In the genomic region with DNA sequence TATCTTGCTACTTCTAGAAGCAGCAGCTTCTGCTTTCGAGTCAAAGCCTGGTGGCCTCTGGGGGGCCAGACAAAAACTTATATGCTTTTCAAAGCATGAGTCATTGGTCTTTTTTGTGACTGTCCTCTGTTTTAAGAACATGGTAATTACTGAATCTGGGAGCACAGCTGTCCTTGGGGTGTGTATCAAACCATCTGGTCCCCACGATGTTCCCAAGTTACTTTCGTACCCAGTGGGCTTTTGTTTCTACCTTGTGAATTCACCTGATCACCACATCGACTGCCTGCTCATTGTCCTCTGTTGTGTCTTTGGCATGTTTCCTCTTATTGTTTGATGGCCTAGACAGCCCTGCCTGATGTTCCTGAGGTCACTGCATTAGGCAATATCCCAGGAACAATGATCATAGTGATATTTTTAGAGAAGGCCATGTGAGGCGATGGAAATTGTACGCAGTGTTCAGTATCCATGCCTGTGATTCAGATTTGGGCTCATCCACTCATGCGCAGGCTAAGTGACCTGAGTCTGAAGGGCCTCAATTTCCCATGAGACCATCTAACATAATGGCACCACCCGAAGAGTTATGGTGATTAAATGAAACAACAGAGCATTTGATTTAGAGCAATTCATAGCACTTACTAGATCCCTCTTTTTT, we compare ENCODE assay signal across 11 mouse cellular contexts.
DNase-seq lines count a peak whose midpoint lies in the region; ATAC-seq and TF ChIP-seq lines count a peak whose summit lies in the region.
"Had no signal": no experiment of that assay in that cellular context is flagged by ENCODE, and none has a peak within 500 bp of the region (broad histone marks: within the 10 kb centered on the region; RNA-seq: fewer than 3 reads in every experiment).

No protein-coding gene starts in this region.

- H3ac ChIP-seq in C2C12 (ENCODE audit: control insufficient read depth, insufficient read length, low read depth), result no peak overlapping the region

- 0 out of 2 replicates have a peak, but pooled peaks have one; percentile 32 for ATAC-seq in hindbrain, embryonic 12.5 days (ENCODE audit: low FRiP score)
- no peak for ATAC-seq in hindbrain, embryonic 14.5 days (ENCODE audit: low FRiP score)
- ATAC-seq in intestine, embryonic 16.5 days, result no peak

- no peaks in the 10 kb centered on the region for H3K9me3 ChIP-seq in hindbrain, embryonic 12.5 days (replicated peaks)
- H3K9me3 ChIP-seq in hindbrain, embryonic 14.5 days (ENCODE audit: control insufficient read depth, low read length), result no peaks in the 10 kb centered on the region
- H3K9me3 ChIP-seq in intestine, embryonic 16.5 days (ENCODE audit: control insufficient read depth, low read length), result no peaks in the 10 kb centered on the region
- H3K9me3 ChIP-seq: limb, embryonic 10.5 days; midbrain, embryonic 12.5 days had no signal

- H3K79me3 ChIP-seq in C2C12 (ENCODE audit: low read depth), result no peaks in the 10 kb centered on the region

- H3K4me1 ChIP-seq in hindbrain, embryonic 12.5 days, result 0 out of 2 replicates have a peak, but pooled peaks cover 2% of the 10 kb centered on the region
- peaks cover 9% of the 10 kb centered on the region; the same call in 1 of the 2 replicates for H3K4me1 ChIP-seq in hindbrain, embryonic 14.5 days (replicated peaks; ENCODE audit: control insufficient read depth, insufficient read depth, low read length)
- H3K4me1 ChIP-seq in brown adipose tissue, adult 24 weeks (ENCODE audit: control insufficient read depth, insufficient read depth, insufficient read length, low read length), result no peaks in the 10 kb centered on the region
- no peaks in the 10 kb centered on the region; the same call in 1 of the 2 replicates for H3K4me1 ChIP-seq in intestine, embryonic 16.5 days (ENCODE audit: control insufficient read depth, insufficient read depth, low read length)
- H3K4me1 ChIP-seq: limb, embryonic 10.5 days; midbrain, embryonic 12.5 days had no signal

- WGBS in hindbrain, embryonic 12.5 days, result 79% methylated on average over 8 of the region's 8 CpGs
- WGBS in hindbrain, embryonic 14.5 days, result 68% methylated on average over 8 of the region's 8 CpGs
- 73% methylated on average over 8 of the region's 8 CpGs for WGBS in macrophage (ENCODE audit: missing documents)
- WGBS in intestine, embryonic 16.5 days, result 75% methylated on average over 8 of the region's 8 CpGs

- no peak for TF ChIP-seq CTCF in C2C12 (IDR thresholded peaks at IDR 0.05; ENCODE audit: control insufficient read depth, insufficient read depth, insufficient read length)

- no peaks in the 10 kb centered on the region for H3K79me2 ChIP-seq in C2C12 (ENCODE audit: control insufficient read depth, insufficient read depth)
- no peaks in the 10 kb centered on the region for H3K79me2 ChIP-seq in macrophage (ENCODE audit: inconsistent target)

- H3K36me3 ChIP-seq in hindbrain, embryonic 12.5 days, result no peaks in the 10 kb centered on the region
- no peaks in the 10 kb centered on the region for H3K36me3 ChIP-seq in hindbrain, embryonic 14.5 days (replicated peaks; ENCODE audit: control insufficient read depth, insufficient read depth)
- H3K36me3 ChIP-seq in C2C12 (ENCODE audit: control insufficient read depth, insufficient read depth), result no peaks in the 10 kb centered on the region
- no peaks in the 10 kb centered on the region for H3K36me3 ChIP-seq in macrophage (ENCODE audit: inconsistent target)
- no peaks in the 10 kb centered on the region for H3K36me3 ChIP-seq in intestine, embryonic 16.5 days (ENCODE audit: control insufficient read depth, insufficient read depth, low read length)
- H3K36me3 ChIP-seq: limb, embryonic 10.5 days; midbrain, embryonic 12.5 days had no signal

- no peak overlapping the region for H3K4me3 ChIP-seq in hindbrain, embryonic 12.5 days
- no peak overlapping the region for H3K4me3 ChIP-seq in hindbrain, embryonic 14.5 days (replicated peaks; ENCODE audit: low read length)
- H3K4me3 ChIP-seq in C2C12 (ENCODE audit: insufficient read depth, poor library complexity, severe bottlenecking), result no peak overlapping the region
- no peak overlapping the region for H3K4me3 ChIP-seq in brown adipose tissue, adult 24 weeks (ENCODE audit: insufficient read depth, low read depth, low read length)
- H3K4me3 ChIP-seq in macrophage (ENCODE audit: inconsistent target), result no peak overlapping the region
- no peak overlapping the region for H3K4me3 ChIP-seq in intestine, embryonic 16.5 days (ENCODE audit: low read length)
- H3K4me3 ChIP-seq: erythroblast, embryonic 14.5 days; limb, embryonic 10.5 days; midbrain, embryonic 12.5 days had no signal

- no peak for DNase-seq in hindbrain, embryonic 14.5 days (ENCODE audit: low spot score)
- DNase-seq in thymus, postnatal 10 days (ENCODE audit: low spot score in 2 of 2), result no peak
- DNase-seq: lung, adult 18-20 months had no signal

- H3K27me3 ChIP-seq in hindbrain, embryonic 12.5 days, result no peaks in the 10 kb centered on the region
- H3K27me3 ChIP-seq in hindbrain, embryonic 14.5 days (ENCODE audit: control insufficient read depth, insufficient read depth, low read length), result no peaks in the 10 kb centered on the region
- no peaks in the 10 kb centered on the region for H3K27me3 ChIP-seq in C2C12 (ENCODE audit: control insufficient read depth, insufficient read depth, insufficient read length)
- no peaks in the 10 kb centered on the region for H3K27me3 ChIP-seq in intestine, embryonic 16.5 days (replicated peaks; ENCODE audit: control insufficient read depth, insufficient read depth, low read length)
- H3K27me3 ChIP-seq: midbrain, embryonic 12.5 days had no signal

- H3K4me2 ChIP-seq in hindbrain, embryonic 12.5 days (replicated peaks), result no peak overlapping the region
- no peak overlapping the region for H3K4me2 ChIP-seq in hindbrain, embryonic 14.5 days (replicated peaks)
- no peak overlapping the region for H3K4me2 ChIP-seq in intestine, embryonic 16.5 days (ENCODE audit: low read depth, low read length)
- H3K4me2 ChIP-seq: midbrain, embryonic 12.5 days had no signal

- H3K27ac ChIP-seq in hindbrain, embryonic 12.5 days, result peak overlapping the region; percentile 26; the same call in 1 of the 2 replicates
- no peak overlapping the region for H3K27ac ChIP-seq in hindbrain, embryonic 14.5 days
- peak overlapping the region; percentile 50 for H3K27ac ChIP-seq in brown adipose tissue, adult 24 weeks (replicated peaks; ENCODE audit: low read depth, low read length)
- H3K27ac ChIP-seq in macrophage, result peak overlapping the region; percentile 35
- H3K27ac ChIP-seq in intestine, embryonic 16.5 days (ENCODE audit: low read length), result no peak overlapping the region
- H3K27ac ChIP-seq: limb, embryonic 10.5 days; midbrain, embryonic 12.5 days had no signal

- H3K9ac ChIP-seq in hindbrain, embryonic 12.5 days, result no peak overlapping the region
- no peak overlapping the region for H3K9ac ChIP-seq in hindbrain, embryonic 14.5 days
- no peak overlapping the region for H3K9ac ChIP-seq in intestine, embryonic 16.5 days (ENCODE audit: low read depth, low read length)
- H3K9ac ChIP-seq: midbrain, embryonic 12.5 days had no signal

TF ChIP-seq in C2C12, 6 proteins besides CTCF, POLR2A, EP300 and RAD21:
- peak; percentile 58 for TF ChIP-seq FOSL1 (IDR thresholded peaks at IDR 0.05; ENCODE audit: insufficient read depth, low read length, poor library complexity, severe bottlenecking)
- peak; percentile 59 for TF ChIP-seq MYOD1 (IDR thresholded peaks at IDR 0.05; ENCODE audit: control insufficient read depth, insufficient read length, low read depth)
- peak; percentile 60 for TF ChIP-seq MAX (IDR thresholded peaks at IDR 0.05)
- no peak for TF ChIP-seq USF1 (IDR thresholded peaks at IDR 0.05; ENCODE audit: low read depth)
- TF ChIP-seq CEBPB (IDR thresholded peaks at IDR 0.05; ENCODE audit: low read depth), result peak; percentile 88

Comparison
In these comparisons a context has a peak if more than half of its experiments do, and no peak if none do; other contexts are left out.
1. H3K27ac ChIP-seq: peak in hindbrain, embryonic 12.5 days (single experiment), brown adipose tissue, adult 24 weeks (single experiment) and macrophage (single experiment); none in hindbrain, embryonic 14.5 days (single experiment) and intestine, embryonic 16.5 days (single experiment).